Mouse (Mus musculus): Measurements from ENCODE around the gene Ttc28.

GRCm38 (mm10) chr5:111227850-111228249 is 348.2 kb downstream of the Ttc28 start:
- TF ChIP-seq CTCF (IDR thresholded peaks at IDR 0.05; ENCODE audit: low read depth) (no peak), EP300 (IDR thresholded peaks at IDR 0.05; ENCODE audit: low read depth) (no peak)
